Mouse (Mus musculus): Measurements from ENCODE around the gene Ctnnb1. TPM values are rescaled to one million over a fixed set of nuclear protein-coding genes. Genes with fewer than 3 reads are reported as not detected.

The Ctnnb1 gene
- 363 and 364 TPM in 2 replicates for polyA plus RNA-seq (2015; fragmentation: Nextera tagmentation; extraction: Ambion mirVana)

GRCm38 (mm10) chr9:120929081-120929480 lies at the start of gene Ctnnb1:
TSS of gene Ctnnb1 (plus strand) at chr9:120929216.
- 91% methylated on average over 11 of the region's 11 CpGs for WGBS
- ATAC-seq = no peak
- H3K9ac ChIP-seq (ENCODE audit: low read depth, low read length) = no peak within 1 kb of the TSS

GRCm38 (mm10) chr9:120880286-120880685 lies 48.7 kb upstream of the Ctnnb1 start:
- H3K4me1 ChIP-seq (replicated peaks; ENCODE audit: control insufficient read depth, insufficient read depth, low read length) = no peaks in the 10 kb centered on the region
- no peaks in the 10 kb centered on the region for H3K36me3 ChIP-seq (ENCODE audit: control insufficient read depth, insufficient read depth)
- no peaks in the 10 kb centered on the region for H3K9me3 ChIP-seq (ENCODE audit: control insufficient read depth)
- no peak overlapping the region for H3K4me3 ChIP-seq (ENCODE audit: low read depth, low read length)
- no peaks in the 10 kb centered on the region for H3K27me3 ChIP-seq (replicated peaks; ENCODE audit: control insufficient read depth, insufficient read depth, low read length)
- TF ChIP-seq CTCF (IDR thresholded peaks at IDR 0.05; ENCODE audit: low read depth) = no peak
- 0 out of 2 replicates have a peak overlapping the region, but pooled peaks have one; percentile 15 for H3K27ac ChIP-seq (ENCODE audit: low read depth, low read length)
- no peak overlapping the region for H3K4me2 ChIP-seq (replicated peaks; ENCODE audit: low read depth)
- no peak overlapping the region for H3K9ac ChIP-seq (ENCODE audit: low read depth, low read length)
- ATAC-seq = no peak
- 77% methylated on average over 9 of the region's 9 CpGs for WGBS

More at GRCm38 (mm10) chr9:120929081-120929480, at the start of gene Ctnnb1:
- no peaks in the 10 kb centered on the region for H3K27me3 ChIP-seq (replicated peaks; ENCODE audit: control insufficient read depth, insufficient read depth, low read length)
- no peaks in the 10 kb centered on the region for H3K4me1 ChIP-seq (replicated peaks; ENCODE audit: control insufficient read depth, insufficient read depth, low read length)
- H3K4me3 ChIP-seq (ENCODE audit: low read depth, low read length) = no peak within 1 kb of the TSS
- no peak within 1 kb of the TSS for H3K27ac ChIP-seq (ENCODE audit: low read depth, low read length)
- H3K4me2 ChIP-seq (replicated peaks; ENCODE audit: low read depth) = no peak within 1 kb of the TSS
- no peaks in the 10 kb centered on the region for H3K36me3 ChIP-seq (ENCODE audit: control insufficient read depth, insufficient read depth)
- H3K9me3 ChIP-seq (ENCODE audit: control insufficient read depth) = no peaks in the 10 kb centered on the region
- no peak for TF ChIP-seq CTCF (IDR thresholded peaks at IDR 0.05; ENCODE audit: low read depth)

DNA sequence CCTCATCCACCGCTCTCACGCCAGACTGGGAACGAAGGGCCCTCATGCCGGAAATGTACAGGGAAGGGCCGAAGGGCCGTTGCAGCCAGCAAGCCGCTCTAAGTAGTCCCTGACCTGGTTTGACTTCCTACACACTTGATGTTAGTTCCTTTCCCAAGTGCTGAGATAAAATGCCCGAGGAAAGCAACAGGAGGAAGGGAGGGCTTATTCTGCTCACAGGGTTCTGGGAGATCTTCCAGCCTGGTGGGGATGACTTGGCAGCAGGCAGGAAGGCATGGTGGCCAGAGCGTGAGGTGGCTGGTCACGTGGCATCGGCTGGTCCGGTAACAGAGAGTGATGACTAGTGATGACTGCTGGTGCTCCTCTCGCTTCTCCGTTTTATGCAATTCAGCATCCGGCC lies 47.9 kb upstream of the Ctnnb1 start:
- no peaks in the 10 kb centered on the region for H3K4me1 ChIP-seq (replicated peaks; ENCODE audit: control insufficient read depth, insufficient read depth, low read length)
- H3K4me2 ChIP-seq (replicated peaks; ENCODE audit: low read depth) = no peak overlapping the region
- H3K27me3 ChIP-seq (replicated peaks; ENCODE audit: control insufficient read depth, insufficient read depth, low read length) = no peaks in the 10 kb centered on the region
- H3K9ac ChIP-seq (ENCODE audit: low read depth, low read length) = no peak overlapping the region
- no peak overlapping the region for H3K4me3 ChIP-seq (ENCODE audit: low read depth, low read length)
- H3K9me3 ChIP-seq (ENCODE audit: control insufficient read depth) = no peaks in the 10 kb centered on the region
- no peaks in the 10 kb centered on the region for H3K36me3 ChIP-seq (ENCODE audit: control insufficient read depth, insufficient read depth)
- no peak for TF ChIP-seq CTCF (IDR thresholded peaks at IDR 0.05; ENCODE audit: low read depth)
- no peak overlapping the region for H3K27ac ChIP-seq (ENCODE audit: low read depth, low read length)
- ATAC-seq = no peak
- WGBS = 81% methylated on average over 15 of the region's 15 CpGs

DNA sequence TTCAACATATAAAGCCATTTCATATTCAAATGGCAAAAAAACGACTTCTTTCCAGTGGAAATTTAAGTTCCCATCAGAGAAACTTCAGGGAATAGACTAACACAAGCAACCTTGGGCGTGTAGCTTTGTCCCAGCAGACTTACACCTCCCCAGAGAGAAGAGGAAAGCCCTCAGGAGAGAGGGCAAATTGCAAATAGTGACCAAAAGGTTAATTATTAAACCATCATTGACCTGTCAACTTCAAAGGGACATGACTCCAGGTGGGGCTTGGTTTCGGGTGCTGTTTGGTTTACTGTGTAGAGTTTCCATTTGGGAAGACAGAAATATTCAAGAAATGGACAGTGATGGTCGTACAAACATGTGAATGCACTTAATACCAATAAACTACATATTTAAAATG lies 47.2 kb upstream of the Ctnnb1 start:
- Histone ChIP-seq H3K9ac (ENCODE audit: low read depth, low read length) (no peak overlapping the region), H3K9me3 (ENCODE audit: control insufficient read depth) (no peaks in the 10 kb centered on the region), H3K36me3 (ENCODE audit: control insufficient read depth, insufficient read depth) (no peaks in the 10 kb centered on the region), H3K4me2 (replicated peaks; ENCODE audit: low read depth) (no peak overlapping the region), H3K4me3 (ENCODE audit: low read depth, low read length) (no peak overlapping the region), H3K27ac (ENCODE audit: low read depth, low read length) (no peak overlapping the region), H3K27me3 (replicated peaks; ENCODE audit: control insufficient read depth, insufficient read depth, low read length) (no peaks in the 10 kb centered on the region), H3K4me1 (replicated peaks; ENCODE audit: control insufficient read depth, insufficient read depth, low read length) (no peaks in the 10 kb centered on the region)
- ATAC-seq = no peak
- TF ChIP-seq CTCF (IDR thresholded peaks at IDR 0.05; ENCODE audit: low read depth) = no peak
- 39% methylated on average over 4 of the region's 4 CpGs for WGBS

- no peaks in the 10 kb centered on the region for H3K27me3 ChIP-seq (replicated peaks; ENCODE audit: control insufficient read depth, insufficient read depth, low read length)
- 58% methylated on average over 10 of the region's 10 CpGs for WGBS
- no peak for ATAC-seq
- no peak for TF ChIP-seq CTCF (IDR thresholded peaks at IDR 0.05; ENCODE audit: low read depth)
- no peaks in the 10 kb centered on the region for H3K9me3 ChIP-seq (ENCODE audit: control insufficient read depth)
- H3K4me1 ChIP-seq (replicated peaks; ENCODE audit: control insufficient read depth, insufficient read depth, low read length) = no peaks in the 10 kb centered on the region
- no peak overlapping the region for H3K4me2 ChIP-seq (replicated peaks; ENCODE audit: low read depth)
- H3K9ac ChIP-seq (ENCODE audit: low read depth, low read length) = no peak overlapping the region
- H3K27ac ChIP-seq (ENCODE audit: low read depth, low read length) = no peak overlapping the region
- no peak overlapping the region for H3K4me3 ChIP-seq (ENCODE audit: low read depth, low read length)
- H3K36me3 ChIP-seq (ENCODE audit: control insufficient read depth, insufficient read depth) = no peaks in the 10 kb centered on the region
Observed at GRCm38 (mm10) chr9:120884726-120885125, 44.3 kb upstream of the Ctnnb1 start.

GRCm38 (mm10) chr9:120887631-120888030 lies 41.4 kb upstream of the Ctnnb1 start:
- no peak for TF ChIP-seq CTCF (IDR thresholded peaks at IDR 0.05; ENCODE audit: low read depth)
- Histone ChIP-seq H3K9me3 (ENCODE audit: control insufficient read depth) (no peaks in the 10 kb centered on the region), H3K27ac (ENCODE audit: low read depth, low read length) (no peak overlapping the region), H3K4me3 (ENCODE audit: low read depth, low read length) (no peak overlapping the region), H3K36me3 (ENCODE audit: control insufficient read depth, insufficient read depth) (no peaks in the 10 kb centered on the region), H3K4me1 (replicated peaks; ENCODE audit: control insufficient read depth, insufficient read depth, low read length) (no peaks in the 10 kb centered on the region), H3K27me3 (replicated peaks; ENCODE audit: control insufficient read depth, insufficient read depth, low read length) (no peaks in the 10 kb centered on the region), H3K4me2 (replicated peaks; ENCODE audit: low read depth) (no peak overlapping the region), H3K9ac (ENCODE audit: low read depth, low read length) (no peak overlapping the region)
- WGBS = 88% methylated on average over 2 of the region's 2 CpGs
- ATAC-seq = no peak

DNA sequence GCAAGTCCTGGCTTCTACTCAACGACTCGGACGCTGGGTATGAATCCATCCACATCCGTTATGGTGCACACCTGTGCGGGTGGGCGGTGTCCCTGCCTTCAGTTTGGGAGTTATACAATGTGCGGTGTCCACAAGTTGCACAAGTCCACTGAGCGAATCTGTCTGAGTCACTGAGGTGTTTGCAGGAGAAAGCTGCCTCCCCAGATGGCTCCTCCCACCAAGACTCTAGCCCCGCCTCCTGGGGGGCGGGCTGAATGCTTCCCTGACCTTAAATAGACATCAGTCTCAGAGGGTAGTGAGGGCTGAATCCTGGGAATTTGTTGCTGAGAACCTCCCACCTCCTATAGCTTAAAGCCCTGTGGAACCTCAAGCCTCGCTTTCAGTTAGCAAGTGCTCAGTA lies 35.6 kb upstream of the Ctnnb1 start:
- Histone ChIP-seq H3K27me3 (replicated peaks; ENCODE audit: control insufficient read depth, insufficient read depth, low read length) (no peaks in the 10 kb centered on the region), H3K4me2 (replicated peaks; ENCODE audit: low read depth) (peak overlapping the region; percentile 55), H3K4me3 (ENCODE audit: low read depth, low read length) (no peak overlapping the region), H3K36me3 (ENCODE audit: control insufficient read depth, insufficient read depth) (no peaks in the 10 kb centered on the region), H3K9me3 (ENCODE audit: control insufficient read depth) (no peaks in the 10 kb centered on the region), H3K27ac (ENCODE audit: low read depth, low read length) (peak overlapping the region; percentile 63), H3K9ac (ENCODE audit: low read depth, low read length) (no peak overlapping the region; the same call in 1 of the 2 replicates), H3K4me1 (replicated peaks; ENCODE audit: control insufficient read depth, insufficient read depth, low read length) (peaks cover 6% of the 10 kb centered on the region; the same call in 1 of the 2 replicates)
- WGBS = 64% methylated on average over 11 of the region's 11 CpGs
- no peak for TF ChIP-seq CTCF (IDR thresholded peaks at IDR 0.05; ENCODE audit: low read depth)
- ATAC-seq = peak; percentile 84

All from intestine, postnatal 0 days (tissue).